Mouse (Mus musculus) intestine, postnatal 0 days (tissue): ENCODE results near the gene 1700017B05Rik. TPM values are rescaled to one million over a fixed set of nuclear protein-coding genes. Genes with fewer than 3 reads are reported as not detected.
"Not testable (repeated sequence)": the region's sequence is repeated elsewhere in the genome, so short reads cannot be mapped to it uniquely, and the experiment has no call there.

Experiments
- ATAC-seq: fragments of 200-750 bp; cut with Nextera tagmentation; 2 replicates; pipeline ENCODE4 v1.8.0; 2017; ENCODE audit warnings: mild to moderate bottlenecking, moderate TSS enrichment, moderate library complexity
- H3K27ac ChIP-seq: fragments of 300-500 bp; sonication (generic); 2 replicates; pipeline ENCODE4 v1.5.1; 2014; ENCODE audit warnings: mild to moderate bottlenecking, low read depth, low read length, moderate library complexity
- H3K27me3 ChIP-seq: fragments of 300-500 bp; sonication (generic); replicated peaks from 2 replicates; pipeline ENCODE4 v1.6.1; 2014; ENCODE audit warnings: low read length, mixed read lengths; ENCODE audit not compliant: control insufficient read depth, insufficient read depth
- H3K36me3 ChIP-seq: fragments of 300-500 bp; sonication (generic); 2 replicates; pipeline ENCODE4 v1.6.1; 2014; ENCODE audit warnings: mild to moderate bottlenecking, moderate library complexity; ENCODE audit not compliant: control insufficient read depth, insufficient read depth
- H3K4me1 ChIP-seq: fragments of 300-500 bp; sonication (generic); replicated peaks from 2 replicates; pipeline ENCODE4 v1.6.1; 2014; ENCODE audit warnings: antibody characterized with exemption, low read length, mixed read lengths; ENCODE audit not compliant: control insufficient read depth, insufficient read depth
- H3K4me2 ChIP-seq: fragments of 300-500 bp; sonication (generic); replicated peaks from 2 replicates; pipeline ENCODE4 v1.6.1; 2014; ENCODE audit warnings: low read depth, mild to moderate bottlenecking, moderate library complexity
- H3K4me3 ChIP-seq: fragments of 300-500 bp; sonication (generic); 2 replicates; pipeline ENCODE4 v1.5.1; 2014; ENCODE audit warnings: low read depth, low read length
- H3K9ac ChIP-seq: fragments of 300-500 bp; sonication (generic); 2 replicates; pipeline ENCODE4 v1.6.1; 2014; ENCODE audit warnings: mild to moderate bottlenecking, low read depth, low read length
- H3K9me3 ChIP-seq: fragments of 300-500 bp; sonication (generic); 2 replicates; pipeline ENCODE4 v1.6.1; 2016; ENCODE audit warnings: mixed run types; ENCODE audit not compliant: control insufficient read depth
- CTCF ChIP-seq: sonication (generic); IDR thresholded peaks from 2 replicates; pipeline ENCODE4 v1.5.1; 2016; ENCODE audit warnings: low read depth, mild to moderate bottlenecking, control low read depth, antibody characterized with exemption, moderate library complexity
- WGBS: fragments of 180-500 bp; shearing (Covaris S2); extraction: QIAGEN DNeasy Blood & Tissue Kit; methylation state at CpG from one replicate; pipeline ENCODE4 v1.1.7; 2014; 5-methylcytosine and 5-hydroxymethylcytosine counted together
- polyA plus RNA-seq: library from polyadenylated mRNA; unstranded; fragments of >200 nt; fragmentation: Nextera tagmentation; extraction: Ambion mirVana; gene quantifications from 2 replicates; pipeline ENCODE4 v1.2.1, GENCODE M21; 2015

Gene 1700017B05Rik
- polyA plus RNA-seq, result 12.8 and 14.2 TPM in 2 replicates

DNA sequence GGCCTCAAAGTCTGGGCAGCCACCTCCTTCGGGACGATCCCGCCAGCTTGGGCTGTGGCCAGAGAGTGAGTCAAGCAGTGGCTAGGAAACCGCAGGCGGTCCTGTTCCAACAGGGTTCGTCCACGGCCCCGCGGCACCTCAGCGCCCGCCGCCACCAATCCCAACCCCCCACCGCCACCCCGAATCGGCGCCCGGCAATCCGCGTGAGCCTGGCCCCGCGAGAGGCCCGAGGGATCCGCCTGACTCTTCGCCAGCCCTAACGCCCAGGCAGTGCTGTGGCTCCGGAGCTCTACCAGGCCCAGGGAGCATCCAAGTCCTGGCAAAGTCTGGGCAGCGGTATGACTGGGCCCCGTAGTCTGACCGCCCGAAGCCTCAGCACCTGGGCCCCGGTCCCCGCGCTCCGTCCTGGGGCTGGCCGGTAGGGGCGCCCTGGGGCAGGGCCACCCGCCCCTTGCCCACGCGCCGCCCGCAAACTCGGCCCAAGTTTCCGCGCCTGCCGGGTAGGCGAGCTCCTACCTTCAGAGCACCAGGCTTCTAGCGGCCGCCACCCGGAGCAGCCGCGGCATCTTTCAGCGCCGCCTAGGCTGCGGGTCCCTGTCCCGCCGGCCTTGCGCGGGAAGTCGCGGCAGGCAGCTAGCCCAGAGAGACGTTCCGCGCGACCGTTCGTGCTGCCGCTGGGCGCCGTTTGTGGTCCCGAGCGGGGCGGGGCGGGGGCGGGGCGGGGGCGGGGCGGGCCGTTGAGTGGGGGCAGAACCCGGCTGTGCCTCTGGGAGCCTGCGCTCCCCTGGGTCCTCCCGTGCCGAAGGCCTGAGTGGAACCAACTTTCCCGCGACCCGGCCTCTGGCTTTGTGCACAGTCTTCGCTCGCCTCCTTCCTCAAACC, at the start of gene 1700017B05Rik:
TSS of gene 1700017B05Rik (minus strand) at position 700 of the 882 bp plus-strand sequence.
- H3K9me3 ChIP-seq, result no peaks in the 10 kb centered on the region
- peak within 1 kb of the TSS; percentile 83 for H3K4me2 ChIP-seq
- ATAC-seq, result peak; percentile 78
- H3K36me3 ChIP-seq, result peaks cover 19% of the 10 kb centered on the region
- H3K27me3 ChIP-seq, result no peaks in the 10 kb centered on the region
- under 1% methylated on average over 67 of the region's 87 CpGs for WGBS
- peak; percentile 89 for TF ChIP-seq CTCF
- H3K9ac ChIP-seq, result peak within 1 kb of the TSS; percentile 78
- H3K4me3 ChIP-seq, result peak within 1 kb of the TSS; percentile 89
- H3K27ac ChIP-seq, result peak within 1 kb of the TSS; percentile 81
- peaks cover 11% of the 10 kb centered on the region; the same call in 1 of the 2 replicates for H3K4me1 ChIP-seq

DNA sequence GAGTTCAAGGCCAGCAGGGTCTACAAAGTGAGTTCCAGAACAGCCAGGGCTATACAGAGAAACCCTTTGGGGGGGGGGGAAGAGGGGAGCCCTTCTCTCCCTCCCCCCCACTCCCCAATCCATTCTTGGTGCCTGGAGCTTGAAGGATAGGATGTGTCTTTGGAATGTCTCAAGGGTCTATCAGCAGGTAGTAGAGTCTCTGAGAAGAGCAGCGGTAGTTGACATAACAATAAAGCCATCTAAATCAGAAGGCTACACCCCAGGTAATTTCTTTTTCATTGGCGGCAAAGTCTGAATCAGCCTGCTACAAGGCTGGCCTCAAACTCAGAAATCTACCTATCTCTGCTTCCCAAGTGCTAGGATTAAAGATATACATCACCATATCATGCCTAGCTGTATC, 48.5 kb upstream of the 1700017B05Rik start:
- no peak for ATAC-seq
- Histone ChIP-seq H3K9ac (no peak overlapping the region), H3K27ac (no peak overlapping the region), H3K36me3 (no peaks in the 10 kb centered on the region), H3K9me3 (no peaks in the 10 kb centered on the region), H3K4me3 (no peak overlapping the region), H3K27me3 (no peaks in the 10 kb centered on the region), H3K4me2 (no peak overlapping the region), H3K4me1 (no peaks in the 10 kb centered on the region)
- WGBS, result 91% methylated on average over 2 of the region's 2 CpGs
- no peak for TF ChIP-seq CTCF

DNA sequence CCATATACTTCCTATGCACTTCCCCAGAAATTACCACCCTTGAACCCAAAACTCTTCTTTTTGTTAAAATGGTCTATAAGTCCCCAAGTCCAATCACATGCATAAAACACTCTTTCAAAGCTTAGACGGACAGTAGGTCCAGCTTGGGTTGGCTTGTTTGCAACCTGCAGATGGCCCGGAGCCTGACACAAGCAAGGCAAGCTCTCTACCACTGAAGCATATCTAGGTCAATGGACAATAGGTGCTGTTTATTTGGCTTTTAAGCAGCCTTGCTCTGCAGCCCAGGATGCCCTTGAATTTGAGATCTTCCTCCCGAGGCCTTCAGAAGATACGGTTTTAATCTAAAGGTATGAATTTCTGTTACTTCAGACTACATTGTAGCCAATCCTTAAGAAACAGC, 46.9 kb upstream of the 1700017B05Rik start:
- no peaks in the 10 kb centered on the region for H3K4me1 ChIP-seq
- H3K4me2 ChIP-seq, result no peak overlapping the region
- no peaks in the 10 kb centered on the region for H3K36me3 ChIP-seq
- WGBS, result 92% methylated on average over 4 of the region's 4 CpGs
- ATAC-seq, result no peak
- no peak overlapping the region for H3K27ac ChIP-seq
- no peak overlapping the region for H3K9ac ChIP-seq
- H3K27me3 ChIP-seq, result no peaks in the 10 kb centered on the region
- H3K9me3 ChIP-seq, result no peaks in the 10 kb centered on the region
- H3K4me3 ChIP-seq, result no peak overlapping the region
- TF ChIP-seq CTCF, result no peak

DNA sequence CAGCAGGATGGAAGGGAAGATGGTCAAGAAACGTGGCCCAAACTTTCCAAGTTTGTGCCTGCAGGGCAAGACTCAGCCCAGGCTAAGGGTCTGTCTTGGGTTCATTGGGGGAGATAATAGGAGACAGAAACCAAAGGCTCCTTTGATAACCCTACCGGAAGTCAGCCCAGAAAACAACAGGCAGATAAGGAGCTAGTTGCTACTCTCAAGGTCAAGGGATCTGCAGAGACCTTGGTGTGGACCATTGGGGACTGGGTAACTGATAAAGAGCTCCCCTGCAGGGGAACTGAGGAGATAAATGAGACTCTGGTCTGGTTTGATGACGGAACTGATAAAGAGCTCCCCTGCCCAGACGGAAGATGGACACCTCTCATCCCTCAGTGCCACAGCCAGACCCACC, 45.0 kb upstream of the 1700017B05Rik start:
- H3K9ac ChIP-seq, result no peak overlapping the region
- H3K4me3 ChIP-seq, result no peak overlapping the region
- WGBS, result 68% methylated on average over 4 of the region's 4 CpGs
- H3K9me3 ChIP-seq, result no peaks in the 10 kb centered on the region
- no peak for ATAC-seq
- no peaks in the 10 kb centered on the region for H3K36me3 ChIP-seq
- H3K4me1 ChIP-seq, result no peaks in the 10 kb centered on the region
- no peak overlapping the region for H3K4me2 ChIP-seq
- H3K27ac ChIP-seq, result no peak overlapping the region
- TF ChIP-seq CTCF, result no peak
- no peaks in the 10 kb centered on the region for H3K27me3 ChIP-seq

DNA sequence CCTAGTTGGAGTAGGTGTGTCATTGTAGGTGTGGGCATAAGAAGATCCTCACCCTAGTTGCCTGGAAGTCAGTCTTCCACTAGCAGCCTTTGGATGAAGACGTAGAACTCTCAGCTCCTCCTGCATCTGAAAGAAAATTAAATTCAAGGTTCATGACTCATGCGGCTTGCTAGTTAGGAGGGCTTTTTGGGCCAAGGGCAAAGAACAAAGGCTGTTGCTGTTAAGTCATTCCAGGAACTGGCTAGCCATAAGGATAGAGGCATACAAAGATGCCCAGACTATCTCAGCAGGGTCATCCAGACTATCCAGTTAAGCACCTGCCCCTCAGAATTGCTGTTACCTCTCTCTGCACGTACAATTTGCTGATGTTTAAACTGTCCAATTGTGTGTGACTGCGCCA, 42.3 kb upstream of the 1700017B05Rik start:
- not testable (repeated sequence) for ATAC-seq, H3K4me2 ChIP-seq, H3K4me3 ChIP-seq, H3K9me3 ChIP-seq, H3K27me3 ChIP-seq, H3K27ac ChIP-seq, H3K36me3 ChIP-seq, H3K9ac ChIP-seq, H3K4me1 ChIP-seq
- 97% methylated on average over 4 of the region's 4 CpGs for WGBS

DNA sequence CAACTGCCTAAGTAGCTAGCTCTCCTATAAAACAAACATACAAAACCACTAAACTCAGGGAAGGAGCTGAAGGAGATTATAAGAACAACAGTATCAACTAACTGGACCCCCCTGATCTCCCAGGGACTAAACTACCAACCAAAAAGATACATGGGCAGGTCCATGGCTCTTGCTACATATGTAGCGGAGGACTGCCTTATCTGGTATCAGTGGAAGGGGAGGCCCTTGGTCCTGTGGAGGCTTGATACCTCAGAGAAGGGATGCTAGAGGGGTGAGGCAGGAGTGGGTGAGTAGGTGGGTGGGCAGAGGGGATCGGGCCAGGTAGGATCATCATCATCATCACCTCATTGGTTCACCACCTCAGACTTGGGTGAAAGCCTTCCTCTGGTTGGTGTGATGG, 41.8 kb upstream of the 1700017B05Rik start:
- WGBS, result 92% methylated on average over 2 of the region's 2 CpGs
- Histone ChIP-seq H3K9ac (no peak overlapping the region), H3K4me3 (no peak overlapping the region), H3K27me3 (no peaks in the 10 kb centered on the region), H3K9me3 (no peaks in the 10 kb centered on the region), H3K36me3 (no peaks in the 10 kb centered on the region), H3K27ac (no peak overlapping the region), H3K4me1 (no peaks in the 10 kb centered on the region), H3K4me2 (no peak overlapping the region)
- TF ChIP-seq CTCF, result no peak
- ATAC-seq, result no peak
